Mouse (Mus musculus) brain, adult 10 weeks (tissue): Measurements from ENCODE around the gene Acvr2a. TPM values are rescaled to one million over a fixed set of nuclear protein-coding genes. Genes with fewer than 3 reads are reported as not detected.

Experiments used
- polyA plus RNA-seq: library from polyadenylated mRNA; stranded (reverse); fragments of 350-450 nt; fragmentation: Illumina TruSeq; extraction: RNeasy Lipid Tissue Mini Kit (QIAGEN cat#74804); gene quantifications from one replicate; pipeline ENCODE4 v1.2.3, GENCODE M21; 2015; ENCODE audit warnings: low read depth, low replicate concordance

The Acvr2a gene
- 21.3 TPM for polyA plus RNA-seq

GRCm38 (mm10) chr2:48813371-48814222 lies at the start of gene Acvr2a:
Gene Acvr2a, plus strand, starts transcription at chr2:48814109.

GRCm38 (mm10) chr2:48948841-48949584 lies 135.1 kb downstream of the Acvr2a start, which contains the start of gene Mbd5:
Gene Mbd5, plus strand, starts transcription at chr2:48949508.

GRCm38 (mm10) chr2:48950252-48950315 lies 136.2 kb downstream of the Acvr2a start, which contains the start of gene Orc4:
Gene Orc4, minus strand, starts transcription at chr2:48950277.

Other genes starting within 250 kb of the Acvr2a start
- gene Mbd5, start 135.4 kb downstream of the Acvr2a start, polyA plus RNA-seq, result 44.4 TPM
- 101 TPM for gene Orc4, start 136.2 kb downstream of the Acvr2a start, polyA plus RNA-seq